Mouse (Mus musculus) midbrain, embryonic 16.5 days (tissue): ENCODE data around the gene Gm13289. TPM values are rescaled to one million over a fixed set of nuclear protein-coding genes. Genes with fewer than 3 reads are reported as not detected.

Experiments
- polyA plus RNA-seq: library from polyadenylated mRNA; unstranded; fragments of >200 nt; fragmentation: Nextera tagmentation; extraction: Ambion mirVana; gene quantifications from 2 replicates; pipeline ENCODE4 v1.2.1, GENCODE M21; 2015

Gene Gm13289
- polyA plus RNA-seq, 1 experiment from 2014 or later: not detected

Other genes starting within 250 kb of the Gm13289 start
- gene Ifna15, start 218.7 kb upstream of the Gm13289 start, polyA plus RNA-seq: not detected in 2 replicates
- gene Ifna14, start 205.1 kb upstream of the Gm13289 start, polyA plus RNA-seq: not detected in 2 replicates
- not detected in 2 replicates for gene Ifna9, start 184.5 kb upstream of the Gm13289 start, polyA plus RNA-seq
- gene Ifna12, start 173.5 kb upstream of the Gm13289 start, polyA plus RNA-seq: not detected in 2 replicates
- gene C87499, start 142.5 kb upstream of the Gm13289 start, polyA plus RNA-seq: not detected in 2 replicates
- not detected in 2 replicates for gene Ifna13, start 132.5 kb upstream of the Gm13289 start, polyA plus RNA-seq
- gene Ifna16, start 100.0 kb upstream of the Gm13289 start, polyA plus RNA-seq: not detected in 2 replicates
- not detected in 2 replicates for gene Ifna2, start 93.0 kb upstream of the Gm13289 start, polyA plus RNA-seq
- gene Ifnab, start 85.6 kb upstream of the Gm13289 start, polyA plus RNA-seq: not detected in 2 replicates
- gene Gm26566, start 55.1 kb upstream of the Gm13289 start, polyA plus RNA-seq: 1.3 and 1.7 TPM in 2 replicates
- 115 and 125 TPM in 2 replicates for gene Klhl9, start 54.5 kb upstream of the Gm13289 start, polyA plus RNA-seq
- gene Gm13271, start 22.1 kb upstream of the Gm13289 start, polyA plus RNA-seq: not detected in 2 replicates
- not detected in 2 replicates for gene Gm13283, start 16.8 kb upstream of the Gm13289 start, polyA plus RNA-seq
- not detected in 2 replicates for gene Gm13290, start 3.1 kb upstream of the Gm13289 start, polyA plus RNA-seq
- not detected in 2 replicates for gene Gm13272, start 2.9 kb downstream of the Gm13289 start, polyA plus RNA-seq
- gene Ifnz, start 5.2 kb downstream of the Gm13289 start, polyA plus RNA-seq: not detected in 2 replicates
- not detected in 2 replicates for gene Gm13276, start 8.8 kb downstream of the Gm13289 start, polyA plus RNA-seq
- not detected in 2 replicates for gene Gm13277, start 11.7 kb downstream of the Gm13289 start, polyA plus RNA-seq
- not detected in 2 replicates for gene Gm13278, start 14.6 kb downstream of the Gm13289 start, polyA plus RNA-seq
- not detected in 2 replicates for gene Gm13275, start 17.6 kb downstream of the Gm13289 start, polyA plus RNA-seq
- gene Gm13279, start 20.5 kb downstream of the Gm13289 start, polyA plus RNA-seq: not detected in 2 replicates
- not detected in 2 replicates for gene Gm13285, start 22.7 kb downstream of the Gm13289 start, polyA plus RNA-seq
- gene Gm13287, start 26.3 kb downstream of the Gm13289 start, polyA plus RNA-seq: not detected in 2 replicates
- not detected in 2 replicates for gene Gm13288, start 28.6 kb downstream of the Gm13289 start, polyA plus RNA-seq
- gene Ifna7, start 39.3 kb downstream of the Gm13289 start, polyA plus RNA-seq: not detected in 2 replicates
- not detected in 2 replicates for gene Ifna11, start 43.0 kb downstream of the Gm13289 start, polyA plus RNA-seq
- gene Ifna6, start 50.5 kb downstream of the Gm13289 start, polyA plus RNA-seq: not detected in 2 replicates
- gene Ifna5, start 58.6 kb downstream of the Gm13289 start, polyA plus RNA-seq: not detected in 2 replicates
- gene Ifna4, start 64.9 kb downstream of the Gm13289 start, polyA plus RNA-seq: not detected in 2 replicates
- not detected in 2 replicates for gene Ifna1, start 73.2 kb downstream of the Gm13289 start, polyA plus RNA-seq
- not detected in 2 replicates for gene Ifne, start 103.3 kb downstream of the Gm13289 start, polyA plus RNA-seq